Mouse (Mus musculus) liver, embryonic 15.5 days (tissue): ENCODE results near the gene Trim54. TPM values are rescaled to one million over a fixed set of nuclear protein-coding genes. Genes with fewer than 3 reads are reported as not detected.

ENCODE experiments used
- ATAC-seq: fragments of 200-750 bp; cut with Nextera tagmentation; 2 replicates; pipeline ENCODE4 v1.8.0; 2017; ENCODE audit warnings: moderate number of reproducible peaks, mild to moderate bottlenecking, moderate library complexity; ENCODE audit not compliant: insufficient read depth
- H3K27ac ChIP-seq: fragments of 300-500 bp; sonication (generic); replicated peaks from 2 replicates; pipeline ENCODE4 v1.5.1; 2015; ENCODE audit warnings: mild to moderate bottlenecking, inconsistent platforms
- H3K27me3 ChIP-seq: fragments of 300-500 bp; sonication (generic); 2 replicates; pipeline ENCODE4 v1.6.1; 2015; ENCODE audit warnings: mild to moderate bottlenecking, inconsistent platforms
- H3K36me3 ChIP-seq: fragments of 300-500 bp; sonication (generic); replicated peaks from 2 replicates; pipeline ENCODE4 v1.6.1; 2015; ENCODE audit warnings: moderate library complexity, mild to moderate bottlenecking, inconsistent platforms
- H3K4me1 ChIP-seq: fragments of 300-500 bp; sonication (generic); replicated peaks from 2 replicates; pipeline ENCODE4 v1.6.1; 2015; ENCODE audit warnings: inconsistent platforms
- H3K4me2 ChIP-seq: fragments of 300-500 bp; sonication (generic); 2 replicates; pipeline ENCODE4 v1.6.1; 2015; ENCODE audit warnings: moderate library complexity, mild to moderate bottlenecking, inconsistent platforms
- H3K4me3 ChIP-seq: fragments of 300-500 bp; sonication (generic); replicated peaks from 2 replicates; pipeline ENCODE4 v1.5.1; 2015; ENCODE audit warnings: mild to moderate bottlenecking, inconsistent platforms
- H3K9ac ChIP-seq: fragments of 300-500 bp; sonication (generic); 2 replicates; pipeline ENCODE4 v1.6.1; 2015; ENCODE audit warnings: moderate library complexity, mild to moderate bottlenecking, inconsistent platforms
- H3K9me3 ChIP-seq: fragments of 300-500 bp; sonication (generic); replicated peaks from 2 replicates; pipeline ENCODE4 v1.6.1; 2016; ENCODE audit warnings: inconsistent platforms
- WGBS: fragments of 180-500 bp; shearing (Covaris S2); methylation state at CpG from one replicate; pipeline ENCODE4 v1.1.7; 2015; ENCODE audit warnings: mixed read lengths; ENCODE audit not compliant: insufficient replicate concordance; 5-methylcytosine and 5-hydroxymethylcytosine counted together
- polyA plus RNA-seq: library from polyadenylated mRNA; unstranded; fragments of >200 nt; fragmentation: Nextera tagmentation; extraction: Ambion mirVana; gene quantifications from 2 replicates; pipeline ENCODE4 v1.2.1, GENCODE M21; 2015

Trim54 gene
- polyA plus RNA-seq, 1 experiment from 2014 or later: 1.0 TPM

DNA sequence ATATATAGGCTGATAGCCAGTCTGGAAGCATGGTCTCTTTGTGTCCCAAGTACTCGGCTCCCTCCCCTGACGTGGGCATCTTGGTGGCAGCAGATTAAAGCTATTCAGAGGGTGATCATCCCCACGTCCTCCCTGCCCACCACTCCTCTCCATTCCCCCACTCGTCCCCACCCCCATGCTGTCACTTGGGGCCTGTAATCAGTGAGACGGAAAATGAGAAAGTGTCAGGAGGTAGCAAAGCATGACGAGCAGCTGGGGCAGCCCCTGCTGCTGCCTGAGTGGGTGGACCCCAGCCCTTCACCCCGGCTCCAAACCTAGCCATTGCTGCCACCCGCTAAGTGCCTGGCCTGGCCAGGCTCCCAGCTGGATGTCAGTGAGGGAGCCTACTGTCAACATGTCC is 32.6 kb upstream of the Trim54 start:
- peaks cover 8% of the 10 kb centered on the region; the same call in 1 of the 2 replicates for H3K4me1 ChIP-seq
- no peaks in the 10 kb centered on the region for H3K36me3 ChIP-seq
- no peak overlapping the region for H3K9ac ChIP-seq
- WGBS: 26% methylated on average over 8 of the region's 8 CpGs
- H3K4me3 ChIP-seq: no peak overlapping the region
- no peak overlapping the region for H3K4me2 ChIP-seq
- ATAC-seq: no peak
- H3K9me3 ChIP-seq: no peaks in the 10 kb centered on the region
- H3K27me3 ChIP-seq: peaks cover 40% of the 10 kb centered on the region
- H3K27ac ChIP-seq: no peak overlapping the region

DNA sequence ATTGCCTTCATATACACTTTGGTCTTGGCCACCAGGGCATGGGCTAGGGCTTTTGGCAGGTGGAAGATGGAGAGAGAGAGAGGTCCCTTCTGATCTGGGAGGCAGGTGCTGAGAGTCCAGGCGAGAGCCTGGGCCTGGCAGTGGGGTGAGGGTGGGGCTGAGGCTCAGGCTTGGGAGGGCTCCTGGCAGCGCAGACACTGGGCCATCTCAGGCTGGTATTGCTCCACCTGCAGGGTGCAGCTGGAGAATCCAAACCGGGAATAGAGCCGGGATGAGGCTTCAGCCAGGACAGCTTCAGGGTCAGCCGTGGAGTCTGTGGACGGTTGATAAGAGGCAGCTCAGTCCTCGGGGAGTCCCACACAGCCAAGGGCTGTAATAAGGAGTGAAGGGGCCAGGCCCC is 29.9 kb upstream of the Trim54 start:
- Histone ChIP-seq H3K4me1 (peaks cover 8% of the 10 kb centered on the region; the same call in 1 of the 2 replicates), H3K9me3 (no peaks in the 10 kb centered on the region), H3K27ac (no peak overlapping the region), H3K9ac (no peak overlapping the region), H3K4me2 (no peak overlapping the region), H3K27me3 (peaks cover 67% of the 10 kb centered on the region), H3K36me3 (no peaks in the 10 kb centered on the region), H3K4me3 (no peak overlapping the region)
- WGBS: 32% methylated on average over 7 of the region's 7 CpGs
- no peak for ATAC-seq

DNA sequence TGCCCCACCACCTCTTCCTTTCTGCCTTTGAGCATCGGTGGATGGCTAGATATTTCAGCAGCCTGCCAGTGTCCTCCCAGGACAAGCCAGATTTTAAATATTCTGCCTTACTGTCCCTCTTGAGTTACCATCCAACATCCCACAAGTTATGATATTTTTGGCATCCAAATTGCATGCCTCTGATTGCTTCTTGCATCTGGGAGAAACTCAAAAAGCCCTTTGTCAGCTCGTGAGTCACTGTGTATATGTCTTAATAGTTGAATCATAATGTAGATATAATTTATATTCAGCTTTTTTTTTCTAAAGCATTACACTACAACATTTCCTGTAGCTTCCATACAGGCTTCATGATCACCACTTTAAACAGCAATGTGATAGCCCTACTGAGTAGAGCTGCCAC is 29.4 kb upstream of the Trim54 start:
- 71% methylated on average over 2 of the region's 2 CpGs for WGBS
- no peak overlapping the region for H3K4me2 ChIP-seq
- peaks cover 72% of the 10 kb centered on the region for H3K27me3 ChIP-seq

DNA sequence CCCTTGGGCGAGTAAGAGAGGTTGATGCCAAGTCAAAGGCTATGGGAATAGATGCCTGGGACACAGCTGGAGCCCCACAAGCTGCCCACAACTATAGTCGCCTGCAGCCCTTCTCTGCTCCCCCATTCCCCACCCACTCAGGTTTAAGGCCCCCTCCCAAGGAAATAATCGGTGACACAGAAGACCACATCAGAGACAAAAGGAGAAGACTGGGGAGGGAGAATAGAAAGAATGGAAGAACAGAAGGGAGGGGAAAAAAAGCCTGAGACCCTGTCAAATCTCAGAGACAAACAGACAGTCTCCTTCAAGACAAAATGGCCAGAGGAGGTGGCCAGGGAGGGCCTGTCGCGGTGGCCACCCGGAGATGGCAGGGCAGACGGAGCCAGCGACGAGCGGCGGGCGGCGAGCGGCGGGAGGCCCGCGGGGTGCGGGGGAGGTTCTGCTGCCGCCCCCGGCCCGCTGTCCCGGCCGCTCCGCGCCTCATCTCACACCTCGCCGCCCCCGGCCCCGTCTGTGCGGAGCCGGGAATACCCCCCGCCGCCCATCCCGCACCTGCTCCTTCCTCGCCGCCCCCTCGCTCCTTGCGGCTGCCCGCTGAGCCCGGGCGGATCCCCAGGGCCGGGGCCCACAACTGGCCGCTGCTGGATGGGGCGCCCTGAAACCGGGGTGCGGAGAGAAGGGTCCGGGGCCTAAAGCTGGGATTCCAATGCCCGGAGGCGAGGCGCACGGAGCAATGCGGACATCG is 24.1 kb upstream of the Trim54 start:
- Histone ChIP-seq H3K4me1 (peaks cover 19% of the 10 kb centered on the region), H3K4me3 (peak overlapping the region; percentile 44), H3K4me2 (peak overlapping the region; percentile 65), H3K9me3 (no peaks in the 10 kb centered on the region), H3K27me3 (peaks cover 99% of the 10 kb centered on the region), H3K27ac (no peak overlapping the region), H3K36me3 (no peaks in the 10 kb centered on the region), H3K9ac (no peak overlapping the region)
- 4% methylated on average over 53 of the region's 53 CpGs for WGBS
- no peak for ATAC-seq

More for the DNA sequence above, 29.4 kb upstream of the Trim54 start:
- no peak overlapping the region for H3K4me3 ChIP-seq
- H3K9ac ChIP-seq: no peak overlapping the region
- H3K4me1 ChIP-seq: peaks cover 8% of the 10 kb centered on the region; the same call in 1 of the 2 replicates
- H3K36me3 ChIP-seq: no peaks in the 10 kb centered on the region
- H3K9me3 ChIP-seq: no peaks in the 10 kb centered on the region
- H3K27ac ChIP-seq: no peak overlapping the region
- no peak for ATAC-seq

DNA sequence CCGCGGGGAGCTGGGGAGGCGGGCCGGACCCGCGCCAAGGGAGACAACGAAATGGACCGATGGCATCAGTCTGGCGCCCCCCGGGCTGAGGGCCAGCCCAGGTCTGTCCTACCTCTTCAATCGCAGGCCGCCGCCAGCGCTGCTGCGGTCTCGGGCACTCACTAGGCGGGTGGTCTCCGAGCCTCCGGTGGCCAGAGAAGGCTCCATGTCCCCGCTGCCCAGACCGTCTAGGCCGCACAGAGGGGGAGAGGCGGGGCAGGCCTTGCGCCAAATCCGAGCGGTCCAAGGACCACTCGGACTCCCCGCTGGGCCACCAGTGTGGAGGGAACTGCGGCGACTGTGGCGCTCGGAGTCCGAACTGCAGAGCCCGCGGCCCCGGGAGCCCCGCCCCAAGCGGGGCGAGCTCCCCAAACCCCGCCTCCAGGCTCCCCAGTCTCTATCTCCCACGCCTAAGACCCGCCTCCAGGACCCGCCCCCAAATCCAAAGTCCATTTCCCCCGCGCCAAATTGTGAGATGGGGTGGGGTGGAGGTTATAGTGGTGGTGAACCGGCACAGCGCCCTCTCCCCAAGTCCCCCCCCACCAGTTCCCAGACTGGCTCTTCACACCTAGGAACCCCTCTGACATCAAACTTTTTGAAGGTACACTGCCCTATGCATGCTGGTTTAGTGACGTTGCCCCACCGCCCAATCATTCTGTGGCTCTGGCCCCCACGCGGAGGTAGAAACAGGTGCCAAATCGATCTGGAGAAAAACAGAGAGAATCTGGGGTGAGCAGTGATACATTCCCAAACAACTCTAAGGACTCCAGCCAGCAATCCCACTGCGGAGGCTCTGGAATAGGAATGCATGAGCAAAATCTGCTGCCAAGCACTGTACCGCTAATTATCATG is 23.1 kb upstream of the Trim54 start:
- no peaks in the 10 kb centered on the region for H3K36me3 ChIP-seq
- no peak overlapping the region for H3K27ac ChIP-seq
- H3K4me3 ChIP-seq: peak overlapping the region; percentile 44
- peak overlapping the region; percentile 65 for H3K4me2 ChIP-seq
- peak; percentile 42; the same call in 1 of the 2 replicates for ATAC-seq
- WGBS: 2% methylated on average over 54 of the region's 54 CpGs
- no peaks in the 10 kb centered on the region for H3K9me3 ChIP-seq
- peaks cover 99% of the 10 kb centered on the region for H3K27me3 ChIP-seq
- H3K4me1 ChIP-seq: peaks cover 19% of the 10 kb centered on the region
- no peak overlapping the region; the same call in 1 of the 2 replicates for H3K9ac ChIP-seq

DNA sequence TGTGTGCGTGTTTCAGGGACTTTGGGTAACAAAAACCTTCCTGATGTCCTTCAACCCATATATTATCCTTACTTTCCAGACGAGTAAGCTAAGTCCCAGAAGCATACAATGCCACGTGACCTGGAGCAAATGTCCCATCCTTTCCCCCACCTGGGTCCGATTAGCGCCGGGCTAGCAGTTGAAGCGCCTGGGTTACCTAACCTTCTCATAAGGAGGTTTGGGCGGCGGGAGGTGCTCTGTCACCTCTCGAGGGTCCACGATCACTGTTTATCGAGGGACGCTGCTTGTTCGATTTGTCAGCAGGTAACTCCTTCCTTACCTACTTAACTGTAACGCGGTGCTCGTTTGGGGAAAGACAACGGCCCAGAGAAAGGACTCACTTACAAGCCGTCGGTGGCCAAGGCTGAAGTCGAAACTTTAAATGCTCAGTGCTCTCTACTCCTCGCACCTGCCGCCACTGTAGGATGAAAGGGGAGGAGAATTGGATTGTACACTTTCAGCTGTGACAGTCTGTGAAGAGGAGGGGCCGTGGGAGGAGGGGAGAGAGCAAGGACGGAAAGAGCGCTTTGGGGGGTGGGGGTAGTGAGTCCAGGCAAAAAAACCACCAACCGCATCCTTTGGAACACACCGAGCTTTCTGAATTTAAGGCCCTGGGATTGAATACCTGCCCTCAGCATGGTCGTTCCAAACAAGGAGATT is 22.3 kb upstream of the Trim54 start:
- Histone ChIP-seq H3K27me3 (peaks cover 99% of the 10 kb centered on the region), H3K36me3 (no peaks in the 10 kb centered on the region), H3K9ac (no peak overlapping the region), H3K27ac (no peak overlapping the region), H3K4me1 (peaks cover 19% of the 10 kb centered on the region), H3K4me2 (peak overlapping the region; percentile 65), H3K9me3 (no peaks in the 10 kb centered on the region), H3K4me3 (peak overlapping the region; percentile 44)
- no peak for ATAC-seq
- WGBS: 2% methylated on average over 29 of the region's 29 CpGs

DNA sequence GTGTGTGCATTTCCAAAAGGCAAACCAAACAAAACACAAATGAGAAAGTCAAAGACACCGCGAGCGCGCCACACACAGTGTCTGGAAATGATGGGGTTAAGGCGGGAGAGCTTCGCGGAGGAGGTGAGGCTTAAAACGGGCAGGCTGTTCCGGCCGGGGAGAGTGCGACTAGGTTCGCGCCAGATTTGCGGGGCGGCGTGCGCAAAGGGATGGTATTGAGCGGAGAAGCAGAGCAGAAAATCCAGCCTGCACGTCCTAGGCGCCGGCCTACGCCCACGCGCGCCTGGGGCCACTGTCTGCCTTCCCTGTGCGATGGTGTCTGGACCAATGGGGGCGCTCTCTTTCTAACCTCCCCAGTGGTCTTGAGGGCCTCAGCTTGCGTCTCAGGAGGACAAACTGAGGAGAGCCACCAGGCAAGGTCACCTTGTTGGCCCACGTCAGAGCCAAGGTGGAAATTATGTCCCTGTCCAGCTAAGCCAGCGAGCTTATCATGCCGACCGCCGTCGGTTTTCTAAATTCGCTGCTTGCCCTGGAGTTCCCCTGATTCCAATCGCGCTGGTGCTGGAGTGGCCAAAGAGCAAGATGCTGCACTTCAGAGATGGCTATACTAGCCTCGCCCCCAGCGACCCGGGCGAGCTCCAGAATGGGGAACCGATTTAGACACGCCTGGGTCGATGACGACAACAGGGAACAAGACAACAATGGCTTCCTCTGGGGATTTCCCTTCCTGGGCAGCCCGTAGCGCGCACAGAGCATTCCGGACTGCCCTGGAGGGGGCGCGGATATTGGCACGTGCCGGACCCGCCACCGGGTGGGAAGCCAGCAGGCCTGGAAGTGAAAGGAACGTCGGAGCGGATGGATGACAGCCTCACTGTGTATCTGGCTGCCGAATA is 21.5 kb upstream of the Trim54 start:
- ATAC-seq: no peak
- Histone ChIP-seq H3K9me3 (no peaks in the 10 kb centered on the region), H3K27ac (no peak overlapping the region), H3K36me3 (no peaks in the 10 kb centered on the region), H3K9ac (no peak overlapping the region), H3K4me3 (peak overlapping the region; percentile 44), H3K4me2 (peak overlapping the region; percentile 65), H3K27me3 (peaks cover 99% of the 10 kb centered on the region), H3K4me1 (peaks cover 19% of the 10 kb centered on the region)
- WGBS: under 1% methylated on average over 59 of the region's 59 CpGs

DNA sequence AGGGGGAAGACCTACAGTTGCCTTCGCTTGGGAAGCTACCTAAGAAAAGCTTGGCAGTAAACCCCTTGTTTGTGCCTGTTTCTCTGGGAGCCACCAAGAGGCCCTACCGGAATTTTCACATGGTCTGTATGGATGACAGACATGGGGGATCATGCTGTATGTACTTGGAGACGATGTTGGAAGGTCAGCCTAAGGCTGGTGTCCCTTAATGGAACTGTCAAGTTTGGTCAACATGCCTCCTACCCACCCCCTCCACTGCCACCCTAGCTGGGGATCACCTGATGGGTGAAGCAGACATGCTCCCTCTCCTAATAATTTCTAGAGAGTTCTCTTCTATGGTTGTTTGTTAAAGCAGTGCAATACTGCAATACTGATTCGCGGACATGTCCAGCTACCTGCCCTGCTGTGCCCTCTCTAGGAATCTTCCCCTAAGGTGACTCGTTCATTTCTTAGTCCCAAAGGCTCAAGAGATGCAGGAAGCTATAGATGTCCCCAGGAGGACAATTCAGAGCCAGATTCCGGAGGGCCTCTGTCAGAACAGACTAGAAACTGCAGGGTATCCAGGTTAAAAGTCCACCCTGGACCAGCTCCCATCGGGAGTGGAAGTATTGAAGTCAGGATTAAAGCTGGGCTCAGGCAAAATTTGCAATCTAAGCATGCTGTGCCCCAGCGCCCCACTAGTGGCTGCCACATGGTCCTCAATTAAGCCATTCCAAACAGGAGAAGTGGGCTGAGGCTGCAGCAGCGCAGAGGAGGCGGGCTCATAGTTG is 20.6 kb upstream of the Trim54 start:
- no peak overlapping the region for H3K9ac ChIP-seq
- WGBS: 23% methylated on average over 11 of the region's 11 CpGs
- H3K27me3 ChIP-seq: peaks cover 95% of the 10 kb centered on the region
- H3K36me3 ChIP-seq: no peaks in the 10 kb centered on the region
- ATAC-seq: no peak
- peaks cover 19% of the 10 kb centered on the region for H3K4me1 ChIP-seq
- peak overlapping the region; percentile 44 for H3K4me3 ChIP-seq
- no peaks in the 10 kb centered on the region for H3K9me3 ChIP-seq
- H3K27ac ChIP-seq: no peak overlapping the region
- peak overlapping the region; percentile 65 for H3K4me2 ChIP-seq

DNA sequence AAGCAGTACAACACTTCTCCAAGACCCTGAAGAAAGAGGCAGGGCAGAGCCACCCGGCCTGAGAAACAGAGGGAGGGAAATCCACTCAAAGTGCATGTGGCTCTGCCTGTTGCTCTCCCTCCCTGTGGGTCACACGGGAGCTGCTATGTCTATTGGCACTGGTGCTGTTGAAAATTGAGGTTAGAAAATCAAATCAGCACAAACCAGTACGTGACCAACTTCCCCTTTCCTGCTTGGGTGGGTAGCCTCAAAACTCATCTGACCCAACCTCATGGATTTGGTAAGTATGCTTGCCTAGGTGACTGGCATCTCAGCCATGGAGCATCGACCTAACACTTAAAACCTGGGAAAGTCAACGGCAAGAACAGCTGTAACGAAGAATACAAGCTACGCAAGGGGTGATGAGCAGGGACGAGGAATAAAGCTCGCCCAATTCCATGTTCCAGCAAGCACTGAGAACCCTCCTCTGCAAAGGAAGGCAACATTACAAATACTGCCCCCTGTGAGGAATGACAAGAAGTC is 10.6 kb upstream of the Trim54 start, which contains the start of gene Dnajc5g:
TSS of gene Dnajc5g (plus strand) at position 472 of the 522 bp plus-strand sequence.
- WGBS: 52% methylated on average over 9 of the region's 9 CpGs
- H3K4me1 ChIP-seq: no peaks in the 10 kb centered on the region

More for the DNA sequence above, 10.6 kb upstream of the Trim54 start, which contains the start of gene Dnajc5g:
- Histone ChIP-seq H3K4me3 (no peak within 1 kb of the TSS), H3K27me3 (peaks cover 37% of the 10 kb centered on the region), H3K9me3 (no peaks in the 10 kb centered on the region), H3K27ac (no peak within 1 kb of the TSS), H3K9ac (no peak within 1 kb of the TSS), H3K36me3 (no peaks in the 10 kb centered on the region), H3K4me2 (no peak within 1 kb of the TSS)
- ATAC-seq: no peak
